Mouse (Mus musculus): ENCODE results near the gene Nectin4.

DNA sequence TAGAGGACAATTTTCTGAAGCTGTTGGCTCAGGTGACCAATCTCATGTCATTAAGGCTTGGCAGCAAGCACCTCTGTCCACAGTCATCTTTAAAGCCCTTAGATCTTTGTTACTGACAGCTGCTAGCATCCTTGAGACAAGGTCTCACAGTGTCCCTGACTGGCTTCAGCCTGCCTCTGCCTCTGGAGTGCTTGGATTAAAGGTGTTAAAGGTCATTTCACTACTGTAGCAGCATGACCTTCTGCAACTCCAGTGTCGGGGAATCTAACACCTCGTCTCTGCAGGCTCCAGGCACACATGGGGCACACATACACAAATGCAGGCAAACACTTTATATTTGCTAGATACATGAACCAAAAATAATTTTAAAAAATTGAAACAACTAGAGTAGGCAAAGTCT is 44.3 kb upstream of the Nectin4 start:
- TF ChIP-seq TAL1 (IDR thresholded peaks at IDR 0.05; ENCODE audit: low read length) (no peak), GATA1 (IDR thresholded peaks at IDR 0.05; ENCODE audit: low read length) (no peak)

All from erythroblast, embryonic 14.5 days (primary cell).